Mouse (Mus musculus): ENCODE results near the gene Zbtb20.

GRCm38 (mm10) chr16:42838226-42838625, 37.5 kb upstream of the Zbtb20 start:
- TF ChIP-seq CTCF (IDR thresholded peaks at IDR 0.05) (no peak), POLR2A (IDR thresholded peaks at IDR 0.05; ENCODE audit: insufficient read depth, low read depth, low read length) (no peak), EP300 (IDR thresholded peaks at IDR 0.05; ENCODE audit: insufficient read depth, low read depth, low read length) (no peak)

Measured in heart, adult 2 months (tissue).